Mouse (Mus musculus) heart, postnatal 0 days (tissue): ENCODE measurements around the gene Zbtb12. TPM values are rescaled to one million over a fixed set of nuclear protein-coding genes. Genes with fewer than 3 reads are reported as not detected.

Experiments
- ATAC-seq: fragments of 200-750 bp; cut with Nextera tagmentation; 2 replicates; pipeline ENCODE4 v1.8.0; 2017; ENCODE audit warnings: low read depth, moderate number of reproducible peaks, moderate library complexity; ENCODE audit not compliant: insufficient read depth
- DNase-seq: peaks from one replicate; pipeline ENCODE4 v3.0.0-alpha.2; 2016; ENCODE audit warnings: low spot score
- H3K27ac ChIP-seq: fragments of 300-500 bp; sonication (generic); 2 replicates; pipeline ENCODE4 v1.5.1; 2014; ENCODE audit warnings: low read depth, mild to moderate bottlenecking
- H3K27me3 ChIP-seq: fragments of 300-500 bp; sonication (generic); 2 replicates; pipeline ENCODE4 v1.6.1; 2014; ENCODE audit warnings: low read length, mixed read lengths; ENCODE audit not compliant: control insufficient read depth, insufficient read depth
- H3K36me3 ChIP-seq: fragments of 300-500 bp; sonication (generic); replicated peaks from 2 replicates; pipeline ENCODE4 v1.6.1; 2014; ENCODE audit warnings: low read length, mixed read lengths; ENCODE audit not compliant: control insufficient read depth, insufficient read depth
- H3K4me1 ChIP-seq: fragments of 300-500 bp; sonication (generic); 2 replicates; pipeline ENCODE4 v1.6.1; 2014; ENCODE audit warnings: antibody characterized with exemption; ENCODE audit not compliant: control insufficient read depth, insufficient read depth
- H3K4me2 ChIP-seq: fragments of 300-500 bp; sonication (generic); 2 replicates; pipeline ENCODE4 v1.6.1; 2014; ENCODE audit warnings: low read depth, mild to moderate bottlenecking, low read length, moderate library complexity
- H3K4me3 ChIP-seq: fragments of 300-500 bp; sonication (generic); 2 replicates; pipeline ENCODE4 v1.5.1; 2014; ENCODE audit warnings: low read depth, low read length
- H3K9ac ChIP-seq: fragments of 300-500 bp; sonication (generic); replicated peaks from 2 replicates; pipeline ENCODE4 v1.6.1; 2014; ENCODE audit warnings: low read depth, low read length, mixed read lengths
- H3K9me3 ChIP-seq: fragments of 300-500 bp; sonication (generic); replicated peaks from 2 replicates; pipeline ENCODE4 v1.6.1; 2016; ENCODE audit warnings: low read length; ENCODE audit not compliant: control insufficient read depth
- CTCF ChIP-seq: IDR thresholded peaks from 2 replicates; pipeline ENCODE4 v1.5.1; 2016; ENCODE audit warnings: antibody characterized with exemption, control low read depth, low read depth
- EP300 ChIP-seq: IDR thresholded peaks from 2 replicates; pipeline ENCODE4 v1.6.1; 2016; ENCODE audit warnings: antibody characterized with exemption, low read depth
- WGBS: fragments of 180-500 bp; shearing (Covaris S2); extraction: QIAGEN DNeasy Blood & Tissue Kit; methylation state at CpG from one replicate; pipeline ENCODE4 v1.1.7; 2014; 5-methylcytosine and 5-hydroxymethylcytosine counted together
- polyA plus RNA-seq: library from polyadenylated mRNA; unstranded; fragments of >200 nt; fragmentation: Nextera tagmentation; extraction: Ambion mirVana; gene quantifications from 2 replicates; pipeline ENCODE4 v1.2.1, GENCODE M21; 2015
- total RNA-seq: library from RNA; depleted of rRNA; stranded (reverse); fragments of >200 nt; gene quantifications from 2 replicates; pipeline ENCODE4 v1.2.3, GENCODE M21; 2014; ENCODE audit warnings: low replicate concordance

Gene Zbtb12
- total and polyA plus RNA-seq, 2 experiments from 2014 or later: 0.63 to 7.6 TPM

DNA sequence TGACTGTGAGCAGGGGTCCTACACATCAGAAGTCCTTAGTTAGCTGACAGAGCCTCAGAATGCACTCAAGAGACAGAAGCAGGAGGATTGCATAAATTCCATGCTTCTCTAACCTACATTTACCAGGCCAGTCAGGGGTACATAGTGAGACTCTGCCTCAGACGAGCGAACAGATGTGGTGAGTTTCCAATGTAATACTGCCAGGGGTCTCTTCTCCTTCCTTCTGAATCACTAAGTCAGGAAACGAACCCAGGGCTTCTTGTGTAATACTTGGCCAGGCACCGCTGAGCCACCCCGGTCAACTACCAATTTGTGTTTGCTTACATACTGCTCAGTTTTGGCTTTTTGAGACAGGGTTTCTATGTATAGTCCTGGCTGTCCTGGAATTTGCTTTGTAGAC lies 8.7 kb downstream of the Zbtb12 start:
- TF ChIP-seq EP300: no peak
- TF ChIP-seq CTCF: no peak
- Histone ChIP-seq H3K4me1 (no peaks in the 10 kb centered on the region), H3K9me3 (no peaks in the 10 kb centered on the region), H3K36me3 (no peaks in the 10 kb centered on the region), H3K4me2 (no peak overlapping the region), H3K27ac (no peak overlapping the region), H3K9ac (no peak overlapping the region), H3K4me3 (no peak overlapping the region), H3K27me3 (no peaks in the 10 kb centered on the region)
- DNase-seq: no peak
- WGBS: 85% methylated on average over 5 of the region's 5 CpGs
- ATAC-seq: no peak

DNA sequence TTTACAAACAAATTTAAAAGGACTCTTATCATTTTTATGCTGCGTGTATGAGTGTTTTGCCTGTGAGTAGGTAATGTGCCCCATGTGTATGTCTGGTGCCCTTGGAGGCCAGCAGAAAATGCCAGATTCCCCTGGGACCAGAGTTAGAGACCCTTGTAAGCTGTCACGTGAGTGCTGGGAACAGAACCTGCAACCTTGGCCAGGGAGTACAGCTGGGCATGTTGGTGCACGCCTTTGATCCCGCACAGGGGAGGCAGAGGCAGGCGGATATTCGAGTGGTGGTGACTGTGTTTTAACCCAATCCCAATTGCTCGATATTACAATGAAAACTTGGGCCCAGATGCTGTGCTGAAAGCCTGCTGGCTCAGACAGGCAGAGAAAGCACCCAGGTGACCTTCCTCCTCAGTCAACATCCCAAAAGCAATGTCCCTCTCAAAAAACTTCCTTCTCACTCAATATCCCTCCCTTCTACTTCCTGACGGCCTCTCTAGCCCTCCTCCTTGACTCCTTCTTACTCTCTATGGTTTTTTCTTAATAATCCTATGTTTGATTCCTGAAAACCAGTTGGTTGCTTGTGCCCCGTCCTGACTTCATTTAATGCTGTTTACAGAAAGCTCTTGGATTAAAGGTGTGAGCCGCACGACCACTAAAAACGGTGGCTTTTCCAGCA lies 10.9 kb downstream of the Zbtb12 start:
- H3K4me3 ChIP-seq: no peak overlapping the region
- ATAC-seq (no peak), DNase-seq (no peak)
- H3K9me3 ChIP-seq: no peaks in the 10 kb centered on the region
- no peaks in the 10 kb centered on the region for H3K27me3 ChIP-seq
- TF ChIP-seq EP300: no peak
- TF ChIP-seq CTCF: no peak
- peaks cover 9% of the 10 kb centered on the region for H3K4me1 ChIP-seq
- H3K36me3 ChIP-seq: no peaks in the 10 kb centered on the region
- H3K27ac ChIP-seq: no peak overlapping the region
- H3K4me2 ChIP-seq: no peak overlapping the region
- 83% methylated on average over 12 of the region's 12 CpGs for WGBS
- H3K9ac ChIP-seq: no peak overlapping the region

DNA sequence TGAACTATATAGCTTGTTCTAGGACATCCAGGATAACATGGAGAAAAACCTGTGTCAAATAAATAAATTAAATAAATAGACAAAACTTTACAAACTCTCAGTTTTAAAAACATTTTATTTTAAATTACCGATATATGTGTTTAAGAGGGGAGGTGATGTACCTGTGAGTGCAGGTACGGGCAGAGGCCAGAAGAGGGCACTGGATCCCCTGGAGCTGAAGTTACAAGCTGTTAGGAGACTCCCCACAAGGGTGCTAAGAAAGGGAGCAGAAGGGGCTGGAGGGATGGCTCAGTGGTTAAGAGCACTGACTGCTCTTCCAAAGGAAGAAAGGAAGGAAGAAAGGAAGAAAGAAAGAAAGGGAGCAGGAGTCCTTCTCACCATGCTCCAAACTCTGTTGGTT lies 12.1 kb downstream of the Zbtb12 start:
- DNase-seq (no peak), ATAC-seq (no peak)
- TF ChIP-seq EP300 (no peak), CTCF (no peak)
- Histone ChIP-seq H3K4me2 (no peak overlapping the region), H3K27me3 (no peaks in the 10 kb centered on the region), H3K4me3 (no peak overlapping the region), H3K9ac (no peak overlapping the region), H3K36me3 (no peaks in the 10 kb centered on the region), H3K4me1 (peaks cover 9% of the 10 kb centered on the region), H3K27ac (no peak overlapping the region), H3K9me3 (no peaks in the 10 kb centered on the region)
- 86% methylated on average over 2 of the region's 2 CpGs for WGBS

DNA sequence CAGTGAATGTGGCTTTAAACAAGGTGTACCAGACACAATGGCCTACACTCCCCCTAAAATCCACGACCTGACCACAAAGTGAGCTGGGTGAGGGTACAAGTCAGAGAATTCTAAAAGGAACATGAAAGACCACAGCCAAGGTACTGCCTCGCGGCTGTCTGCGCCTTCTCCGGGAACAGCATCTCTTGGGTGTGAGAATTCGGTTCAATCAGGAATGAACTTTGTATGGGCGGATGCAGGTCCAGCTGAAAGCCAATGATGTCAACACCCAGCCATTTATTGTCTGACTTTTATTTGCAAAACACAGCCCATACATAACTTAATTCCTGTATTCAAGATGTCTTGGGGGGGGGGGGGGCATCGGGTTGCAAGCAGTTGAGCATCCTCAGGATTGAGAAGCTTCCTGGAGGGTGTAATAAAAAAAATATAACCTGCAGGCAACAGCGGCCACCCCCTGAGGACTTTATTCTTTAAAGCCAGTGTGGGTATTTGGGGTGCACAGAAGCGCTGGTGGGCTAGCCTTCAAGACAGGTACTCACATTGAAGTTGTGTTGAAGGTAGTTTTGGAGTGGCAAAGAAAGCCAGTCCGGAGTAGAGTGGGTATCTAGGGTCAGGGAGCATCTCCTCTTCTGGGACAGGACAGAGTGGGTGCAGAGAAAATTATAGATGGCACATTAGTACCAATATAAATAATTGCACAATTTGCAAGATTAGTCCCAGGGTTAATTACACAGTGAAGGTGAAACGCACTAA lies 14.0 kb downstream of the Zbtb12 start:
- Histone ChIP-seq H3K4me3 (peak overlapping the region; percentile 85), H3K9me3 (no peaks in the 10 kb centered on the region), H3K27me3 (no peaks in the 10 kb centered on the region), H3K4me2 (peak overlapping the region; percentile 99), H3K9ac (peak overlapping the region; percentile 18), H3K27ac (peak overlapping the region; percentile 80), H3K4me1 (peaks cover 17% of the 10 kb centered on the region), H3K36me3 (no peaks in the 10 kb centered on the region)
- WGBS: 74% methylated on average over 12 of the region's 12 CpGs
- no peak for ATAC-seq
- TF ChIP-seq CTCF (no peak), EP300 (no peak)
- DNase-seq: no peak

DNA sequence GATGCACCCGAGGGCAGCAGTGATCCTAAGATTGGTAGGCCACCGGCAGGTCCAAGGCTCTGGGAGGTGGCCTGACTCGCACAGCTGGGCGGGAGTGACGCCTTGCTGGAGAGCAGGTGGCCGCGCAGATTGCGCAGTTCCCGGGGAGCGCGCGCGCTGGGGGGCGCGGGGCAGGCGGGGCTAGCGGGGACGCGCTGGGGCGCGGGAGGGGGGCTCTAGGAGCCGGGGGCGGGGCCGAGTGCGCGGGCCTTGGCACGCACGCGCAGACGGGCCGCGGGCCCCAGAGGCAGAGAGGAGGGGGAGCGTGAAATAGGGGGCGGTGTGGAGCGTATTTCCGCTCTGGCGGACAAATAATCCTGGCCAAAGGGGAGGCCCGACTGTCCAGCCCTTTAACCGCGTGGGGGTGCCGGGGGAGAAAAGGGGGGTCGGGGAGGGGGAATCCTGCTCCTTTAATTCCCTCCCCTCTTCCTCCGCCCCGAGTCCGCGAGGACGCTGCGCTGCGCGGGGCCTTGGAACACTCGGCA lies 14.9 kb downstream of the Zbtb12 start:
- peak; percentile 90 for ATAC-seq
- Histone ChIP-seq H3K4me1 (peaks cover 17% of the 10 kb centered on the region), H3K9ac (peak overlapping the region; percentile 68), H3K4me3 (peak overlapping the region; percentile 85), H3K27me3 (no peaks in the 10 kb centered on the region), H3K36me3 (no peaks in the 10 kb centered on the region), H3K9me3 (no peaks in the 10 kb centered on the region), H3K4me2 (peak overlapping the region; percentile 99), H3K27ac (peak overlapping the region; percentile 80)
- 0% methylated on average over 20 of the region's 51 CpGs for WGBS
- peak; percentile 91 for DNase-seq
- no peak for TF ChIP-seq EP300
- no peak; the same call in 1 of the 2 replicates for TF ChIP-seq CTCF
